Mouse (Mus musculus): ENCODE measurements around the gene Esrrb. TPM values are rescaled to one million over a fixed set of nuclear protein-coding genes. Genes with fewer than 3 reads are reported as not detected.

Esrrb gene
- polyA plus RNA-seq (2021; fragmentation: Nextera tagmentation) = 0.18 and 0.23 TPM in 2 replicates
- long read RNA-seq, experiment 1, partial matches to known transcripts = 0 of 2 reads
- long read RNA-seq, experiment 1, other reads (novel, unspliced or antisense) = 2 of 2 reads
- long read RNA-seq, experiment 2 = 0 reads

GRCm38 (mm10) chr12:86360696-86361631 is at the start of gene Esrrb:
TSS of gene Esrrb (plus strand) at chr12:86361117.

Other genes with a start within 250 kb of the Esrrb start
- 7.5 and 10.0 TPM in 2 replicates for gene Gpatch2l, start 119.3 kb upstream of the Esrrb start, polyA plus RNA-seq (2021; fragmentation: Nextera tagmentation)